Mouse (Mus musculus) testis, adult 2 months (tissue): ENCODE data around the gene Dapp1.

ENCODE experiments used
- CTCF ChIP-seq: fragments of 200-500 bp; IDR thresholded peaks from 2 replicates; pipeline ENCODE4 v1.5.1; 2012; ENCODE audit warnings: low read depth, mild to moderate bottlenecking, inconsistent platforms, low read length, moderate library complexity; ENCODE audit not compliant: control insufficient read depth, insufficient read depth, insufficient replicate concordance
- POLR2A ChIP-seq: fragments of 200-500 bp; IDR thresholded peaks from 2 replicates; pipeline ENCODE4 v1.6.1; 2012; ENCODE audit warnings: low read depth, mild to moderate bottlenecking, inconsistent platforms, low read length, moderate library complexity; ENCODE audit not compliant: control insufficient read depth

DNA sequence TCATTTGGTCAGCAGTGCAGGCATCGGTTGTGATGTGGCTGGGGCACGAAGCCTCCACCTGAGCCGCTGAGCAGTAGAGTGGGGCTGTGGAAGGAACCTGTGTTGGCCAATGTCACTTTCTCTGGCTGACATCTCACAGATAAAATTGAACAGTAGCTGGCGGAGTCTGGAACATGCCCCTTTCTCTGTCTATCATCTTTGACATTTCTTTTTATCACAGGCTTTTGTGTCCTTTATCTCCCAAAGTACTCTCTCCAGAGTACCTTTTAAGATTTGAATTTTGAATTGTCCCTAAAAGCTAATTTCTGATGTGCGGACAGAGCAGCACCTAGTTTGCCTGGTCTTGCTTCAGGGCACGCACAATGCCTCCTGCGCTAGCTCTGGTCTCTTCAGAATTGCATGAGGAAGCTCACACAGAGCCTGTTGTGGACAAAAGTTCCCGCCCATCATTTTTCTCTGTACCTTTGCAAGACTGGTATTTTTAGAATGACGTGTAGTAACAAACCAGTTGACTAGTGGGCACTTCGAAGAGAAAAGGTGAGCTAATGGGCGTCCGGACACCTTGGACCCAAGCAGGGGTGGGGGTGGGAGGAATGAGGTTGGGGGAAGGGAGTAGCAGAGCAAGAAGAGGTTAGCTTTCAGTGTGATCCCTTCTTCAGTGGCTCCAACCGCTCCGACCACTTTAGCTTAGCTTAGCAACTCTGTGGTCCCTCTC, 13.1 kb downstream of the Dapp1 start:
- TF ChIP-seq CTCF (no peak), POLR2A (no peak)
